In genomic region chr13:21160041-21160511, GRCm38 (mm10) we compare ENCODE assay signal across 9 mouse cellular contexts. TPM values are rescaled to one million over a fixed set of nuclear protein-coding genes. Genes with fewer than 3 reads are reported as not detected.
A peak's percentile ranks its signal among the peaks of the same experiment; 100 is the strongest.
DNase-seq lines count a peak whose midpoint lies in the region; ATAC-seq lines count a peak whose summit lies in the region.
"Had no signal": no experiment of that assay in that cellular context is flagged by ENCODE, and none has a peak within 500 bp of the region (broad histone marks: within the 10 kb centered on the region; RNA-seq: fewer than 3 reads in every experiment).

No protein-coding gene starts in this region.

- H3K9me3 ChIP-seq in megakaryocyte, embryonic 14.5 days: no peaks in the 10 kb centered on the region
- no peaks in the 10 kb centered on the region for H3K9me3 ChIP-seq in hindbrain, embryonic 13.5 days
- H3K9me3 ChIP-seq in midbrain, embryonic 14.5 days (ENCODE audit: control insufficient read depth, low read length): no peaks in the 10 kb centered on the region

- no peak overlapping the region for H3K27ac ChIP-seq in hindbrain, embryonic 13.5 days
- H3K27ac ChIP-seq in midbrain, embryonic 14.5 days (replicated peaks; ENCODE audit: low read depth, low read length): no peak overlapping the region

- no peak for ATAC-seq in CD4-positive, CD25-positive, alpha-beta regulatory T cell, adult 4 months
- ATAC-seq in megakaryocyte, adult 5-6 weeks (ENCODE audit: poor library complexity, severe bottlenecking): no peak
- peak; percentile 34 for ATAC-seq in hindbrain, embryonic 13.5 days (ENCODE audit: low FRiP score)
- peak; percentile 48; the same call in 1 of the 2 replicates for ATAC-seq in midbrain, embryonic 14.5 days (ENCODE audit: low FRiP score, low TSS enrichment)

- H3K27me3 ChIP-seq in megakaryocyte, embryonic 14.5 days (replicated peaks): peaks cover 21% of the 10 kb centered on the region
- peaks cover 4% of the 10 kb centered on the region; the same call in 1 of the 2 replicates for H3K27me3 ChIP-seq in hindbrain, embryonic 13.5 days
- H3K27me3 ChIP-seq in midbrain, embryonic 14.5 days (ENCODE audit: control insufficient read depth, insufficient read depth, low read length): no peaks in the 10 kb centered on the region

- peak overlapping the region; percentile 90 for H3K4me2 ChIP-seq in hindbrain, embryonic 13.5 days
- peak overlapping the region; percentile 95 for H3K4me2 ChIP-seq in midbrain, embryonic 14.5 days (ENCODE audit: low read length)

- DNase-seq in CD4-positive, CD25-positive, alpha-beta regulatory T cell, adult 2 months (ENCODE audit: low read depth, low spot score): peak; percentile 34
- DNase-seq in midbrain, embryonic 14.5 days: peak; percentile 47
- DNase-seq in adrenal gland, postnatal 36 days: no peak
- DNase-seq in frontal cortex, postnatal 25 days (ENCODE audit: low spot score in 2 of 2): no peak

- peak overlapping the region; percentile 92 for H3K4me3 ChIP-seq in megakaryocyte, embryonic 14.5 days (replicated peaks)
- peak overlapping the region; percentile 63 for H3K4me3 ChIP-seq in hindbrain, embryonic 13.5 days
- peak overlapping the region; percentile 48 for H3K4me3 ChIP-seq in midbrain, embryonic 14.5 days (replicated peaks; ENCODE audit: low read depth, low read length)

- H3K4me1 ChIP-seq in megakaryocyte, embryonic 14.5 days: peaks cover 32% of the 10 kb centered on the region
- peaks cover 6% of the 10 kb centered on the region; the same call in 1 of the 2 replicates for H3K4me1 ChIP-seq in hindbrain, embryonic 13.5 days (replicated peaks)
- H3K4me1 ChIP-seq in midbrain, embryonic 14.5 days (ENCODE audit: control insufficient read depth, insufficient read depth, low read length): peaks cover 7% of the 10 kb centered on the region; the same call in 1 of the 2 replicates

- WGBS in hindbrain, embryonic 13.5 days: under 1% methylated on average over 16 of the region's 16 CpGs
- under 1% methylated on average over 16 of the region's 16 CpGs for WGBS in midbrain, embryonic 14.5 days

- H3K9ac ChIP-seq in hindbrain, embryonic 13.5 days: peak overlapping the region; percentile 75
- H3K9ac ChIP-seq in midbrain, embryonic 14.5 days (replicated peaks; ENCODE audit: low read length): peak overlapping the region; percentile 38; the same call in 1 of the 2 replicates

- H3K36me3 ChIP-seq in megakaryocyte, embryonic 14.5 days (replicated peaks; ENCODE audit: low read length): no peaks in the 10 kb centered on the region
- H3K36me3 ChIP-seq in hindbrain, embryonic 13.5 days: no peaks in the 10 kb centered on the region
- no peaks in the 10 kb centered on the region for H3K36me3 ChIP-seq in midbrain, embryonic 14.5 days (ENCODE audit: control insufficient read depth, insufficient read depth, low read length)

RNA-seq across cellular contexts. Expression of gene Olfr1368, which starts 14.4 kb away (rescaled TPM):
- not detected for polyA plus RNA-seq in CD4-positive, CD25-positive, alpha-beta regulatory T cell, adult 4 months (2017; shearing (Covaris generic))
- not detected in 2 replicates for polyA plus RNA-seq in megakaryocyte, embryonic 14.5 days (2012; ENCODE audit: insufficient read depth, low replicate concordance)
- not detected in 2 replicates for total RNA-seq in megakaryocyte, adult 5-6 weeks (2015)
- not detected in 2 replicates for total RNA-seq in megakaryocyte, adult 5-6 weeks (2017)
- not detected in 2 replicates for polyA plus RNA-seq in hindbrain, embryonic 13.5 days (2015; fragmentation: Nextera tagmentation; extraction: Ambion mirVana)
- not detected in 2 replicates for polyA plus RNA-seq in midbrain, embryonic 14.5 days (2014; fragmentation: Nextera tagmentation; extraction: Ambion mirVana)
- not detected for total RNA-seq in adrenal gland, postnatal 36 days (2021)
- polyA plus RNA-seq: gonadal fat pad, adult 2 months had no signal

RNA-seq across cellular contexts. Expression of gene Trim27, which starts 19.2 kb away (rescaled TPM):
- polyA plus RNA-seq in CD4-positive, CD25-positive, alpha-beta regulatory T cell, adult 4 months (2017; shearing (Covaris generic)): 10 to 100 TPM; 10.5 to 13.5 TPM
- 63.6 and 88.3 TPM in 2 replicates for polyA plus RNA-seq in megakaryocyte, embryonic 14.5 days (2012; ENCODE audit: insufficient read depth, low replicate concordance)
- total RNA-seq in megakaryocyte, adult 5-6 weeks (2015): 47.7 and 50.6 TPM in 2 replicates
- 79.9 and 84.0 TPM in 2 replicates for total RNA-seq in megakaryocyte, adult 5-6 weeks (2017)
- polyA plus RNA-seq in hindbrain, embryonic 13.5 days (2015; fragmentation: Nextera tagmentation; extraction: Ambion mirVana): 82.6 and 82.9 TPM in 2 replicates
- polyA plus RNA-seq in midbrain, embryonic 14.5 days (2014; fragmentation: Nextera tagmentation; extraction: Ambion mirVana): 78.2 and 84.3 TPM in 2 replicates
- total RNA-seq in adrenal gland, postnatal 36 days (2021): 10 to 100 TPM; 53.3 to 58.8 TPM

RNA-seq across cellular contexts. Expression of gene Olfr263, which starts 30.6 kb away (rescaled TPM):
- not detected for polyA plus RNA-seq in CD4-positive, CD25-positive, alpha-beta regulatory T cell, adult 4 months (2017; shearing (Covaris generic))
- not detected in 2 replicates for polyA plus RNA-seq in megakaryocyte, embryonic 14.5 days (2012; ENCODE audit: insufficient read depth, low replicate concordance)
- total RNA-seq in megakaryocyte, adult 5-6 weeks (2015): not detected in 2 replicates
- total RNA-seq in megakaryocyte, adult 5-6 weeks (2017): not detected in 2 replicates
- polyA plus RNA-seq in hindbrain, embryonic 13.5 days (2015; fragmentation: Nextera tagmentation; extraction: Ambion mirVana): not detected in 2 replicates
- not detected in 2 replicates for polyA plus RNA-seq in midbrain, embryonic 14.5 days (2014; fragmentation: Nextera tagmentation; extraction: Ambion mirVana)
- not detected for total RNA-seq in adrenal gland, postnatal 36 days (2021)
- polyA plus RNA-seq: gonadal fat pad, adult 2 months had no signal

RNA-seq across cellular contexts. Expression of gene Olfr1369-ps1, which starts 48.8 kb away (rescaled TPM):
- under 1 TPM in 1 of 2 experiments, not detected in 1; 0.27 TPM for polyA plus RNA-seq in CD4-positive, CD25-positive, alpha-beta regulatory T cell, adult 4 months (2017; shearing (Covaris generic))
- not detected in 2 replicates for polyA plus RNA-seq in megakaryocyte, embryonic 14.5 days (2012; ENCODE audit: insufficient read depth, low replicate concordance)
- total RNA-seq in megakaryocyte, adult 5-6 weeks (2015): not detected in 2 replicates
- 0.04 TPM in 1 of 2 replicates, not detected in the other for total RNA-seq in megakaryocyte, adult 5-6 weeks (2017)
- 0.08 TPM in 1 of 2 replicates, not detected in the other for polyA plus RNA-seq in hindbrain, embryonic 13.5 days (2015; fragmentation: Nextera tagmentation; extraction: Ambion mirVana)
- not detected in 2 replicates for polyA plus RNA-seq in midbrain, embryonic 14.5 days (2014; fragmentation: Nextera tagmentation; extraction: Ambion mirVana)
- not detected for total RNA-seq in adrenal gland, postnatal 36 days (2021)
- polyA plus RNA-seq: gonadal fat pad, adult 2 months had no signal

Comparison
In these comparisons a context has a peak if more than half of its experiments do, and no peak if none do; other contexts are left out.
1. DNase-seq: peak in CD4-positive, CD25-positive, alpha-beta regulatory T cell, adult 2 months (single experiment) and midbrain, embryonic 14.5 days (single experiment); none in adrenal gland, postnatal 36 days (0 of 2) and frontal cortex, postnatal 25 days (0 of 2).
2. ATAC-seq: peak in hindbrain, embryonic 13.5 days (single experiment) and midbrain, embryonic 14.5 days (single experiment); none in CD4-positive, CD25-positive, alpha-beta regulatory T cell, adult 4 months (single experiment) and megakaryocyte, adult 5-6 weeks (single experiment).
3. Peak in every context shown above with its lines, with median percentiles within 50 percentile points of each other: H3K4me3 ChIP-seq.